Mouse (Mus musculus) heart, embryonic 15.5 days (tissue): ENCODE measurements around the gene Rbfox1. TPM values are rescaled to one million over a fixed set of nuclear protein-coding genes. Genes with fewer than 3 reads are reported as not detected.

Experiments used
- ATAC-seq: fragments of 200-750 bp; cut with Nextera tagmentation; replicated peaks from 2 replicates; pipeline ENCODE4 v1.8.0; 2017; ENCODE audit warnings: low read depth, moderate TSS enrichment; ENCODE audit not compliant: insufficient number of reproducible peaks, insufficient read depth, low FRiP score
- H3K27ac ChIP-seq: fragments of 300-500 bp; sonication (generic); 2 replicates; pipeline ENCODE4 v1.5.1; 2015; ENCODE audit warnings: mild to moderate bottlenecking, inconsistent platforms
- H3K27me3 ChIP-seq: fragments of 300-500 bp; sonication (generic); 2 replicates; pipeline ENCODE4 v1.6.1; 2015; ENCODE audit warnings: inconsistent platforms
- H3K36me3 ChIP-seq: fragments of 300-500 bp; sonication (generic); 2 replicates; pipeline ENCODE4 v1.6.1; 2015; ENCODE audit warnings: mild to moderate bottlenecking, inconsistent platforms
- H3K4me1 ChIP-seq: fragments of 300-500 bp; sonication (generic); replicated peaks from 2 replicates; pipeline ENCODE4 v1.6.1; 2015; ENCODE audit warnings: inconsistent platforms
- H3K4me2 ChIP-seq: fragments of 300-500 bp; sonication (generic); 2 replicates; pipeline ENCODE4 v1.6.1; 2015; ENCODE audit warnings: inconsistent platforms, mild to moderate bottlenecking, moderate library complexity
- H3K4me3 ChIP-seq: fragments of 300-500 bp; sonication (generic); 2 replicates; pipeline ENCODE4 v1.5.1; 2015; ENCODE audit warnings: mild to moderate bottlenecking, inconsistent platforms
- H3K9ac ChIP-seq: fragments of 300-500 bp; sonication (generic); 2 replicates; pipeline ENCODE4 v1.6.1; 2015; ENCODE audit warnings: mild to moderate bottlenecking, inconsistent platforms
- H3K9me3 ChIP-seq: fragments of 300-500 bp; sonication (generic); replicated peaks from 2 replicates; pipeline ENCODE4 v1.6.1; 2016; ENCODE audit warnings: inconsistent platforms
- WGBS: fragments of 180-500 bp; shearing (Covaris S2); methylation state at CpG from one replicate; pipeline ENCODE4 v1.1.7; 2015; ENCODE audit warnings: mixed read lengths; 5-methylcytosine and 5-hydroxymethylcytosine counted together
- polyA plus RNA-seq: library from polyadenylated mRNA; unstranded; fragments of >200 nt; fragmentation: Nextera tagmentation; extraction: Ambion mirVana; gene quantifications from 2 replicates; pipeline ENCODE4 v1.2.1, GENCODE M21; 2015

Gene Rbfox1
- polyA plus RNA-seq, 1 experiment from 2014 or later, result 4.9 TPM

- H3K4me3 ChIP-seq, result no peak overlapping the region
- no peaks in the 10 kb centered on the region for H3K4me1 ChIP-seq
- H3K36me3 ChIP-seq, result no peaks in the 10 kb centered on the region
- H3K4me2 ChIP-seq, result no peak overlapping the region
- H3K9me3 ChIP-seq, result no peaks in the 10 kb centered on the region
- H3K27ac ChIP-seq, result no peak overlapping the region
- H3K9ac ChIP-seq, result no peak overlapping the region
- no peak for ATAC-seq
- H3K27me3 ChIP-seq, result no peaks in the 10 kb centered on the region
- WGBS, result 70% methylated on average over 4 of the region's 4 CpGs
Measured at GRCm38 (mm10) chr16:6149345-6149744, 264.2 kb downstream of the Rbfox1 start.

- ATAC-seq, result no peak
- no peak overlapping the region for H3K4me3 ChIP-seq
- no peaks in the 10 kb centered on the region for H3K36me3 ChIP-seq
- no peak overlapping the region for H3K27ac ChIP-seq
- no peaks in the 10 kb centered on the region for H3K4me1 ChIP-seq
- H3K4me2 ChIP-seq, result no peak overlapping the region
- H3K9me3 ChIP-seq, result no peaks in the 10 kb centered on the region
- H3K27me3 ChIP-seq, result no peaks in the 10 kb centered on the region
- WGBS, result 74% methylated on average over 2 of the region's 2 CpGs
- H3K9ac ChIP-seq, result no peak overlapping the region
Measured at GRCm38 (mm10) chr16:6155556-6155955, 270.4 kb downstream of the Rbfox1 start.

GRCm38 (mm10) chr16:6164476-6164875, 279.3 kb downstream of the Rbfox1 start:
- Histone ChIP-seq H3K4me3 (no peak overlapping the region), H3K9ac (no peak overlapping the region), H3K27me3 (no peaks in the 10 kb centered on the region), H3K27ac (no peak overlapping the region), H3K4me2 (no peak overlapping the region), H3K9me3 (no peaks in the 10 kb centered on the region), H3K4me1 (no peaks in the 10 kb centered on the region), H3K36me3 (no peaks in the 10 kb centered on the region)
- 76% methylated on average over 4 of the region's 4 CpGs for WGBS
- ATAC-seq, result no peak

DNA sequence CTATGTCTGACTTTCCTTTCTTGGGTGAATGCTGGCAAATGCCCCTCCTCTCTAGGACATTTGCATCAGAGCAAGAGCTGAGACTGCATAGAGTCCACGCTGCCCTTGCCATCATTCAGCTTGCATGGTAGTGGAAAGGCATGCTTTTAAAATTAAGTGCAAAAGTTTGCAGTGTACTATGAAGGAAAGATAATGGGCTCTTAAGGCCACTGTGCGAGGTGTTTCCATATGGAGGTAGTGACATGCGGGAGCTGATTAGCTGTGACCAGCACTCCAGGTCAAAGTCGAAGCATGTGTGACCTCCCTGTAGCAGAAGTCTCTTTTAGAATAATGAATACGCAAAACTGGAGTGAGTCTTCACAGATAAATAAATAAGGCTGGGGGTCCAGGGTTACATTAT, 284.2 kb downstream of the Rbfox1 start:
- no peak for ATAC-seq

DNA sequence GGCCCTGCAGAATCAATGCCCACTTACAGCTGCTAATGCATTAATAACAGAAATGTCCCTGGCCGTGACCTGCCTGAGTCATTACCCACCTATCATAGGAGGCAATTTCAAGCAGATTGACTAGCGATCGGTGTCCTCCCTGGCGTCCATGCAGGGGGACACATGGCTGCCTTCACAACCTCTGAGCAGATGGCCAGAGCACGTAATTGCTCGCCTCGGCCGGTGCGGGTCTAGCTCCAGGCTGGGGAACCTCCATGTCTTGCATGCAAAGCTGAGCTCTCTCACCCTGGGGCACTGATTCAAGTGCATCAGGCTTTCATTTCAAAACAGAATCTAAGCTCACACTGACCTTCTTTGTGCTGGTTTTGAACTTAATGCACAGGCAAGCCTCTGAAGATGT, 295.7 kb downstream of the Rbfox1 start:
- no peak for ATAC-seq
- H3K36me3 ChIP-seq, result no peaks in the 10 kb centered on the region
- WGBS, result 88% methylated on average over 9 of the region's 9 CpGs

More for the DNA sequence above, 284.2 kb downstream of the Rbfox1 start:
- Histone ChIP-seq H3K4me2 (no peak overlapping the region), H3K9me3 (no peaks in the 10 kb centered on the region), H3K27ac (no peak overlapping the region), H3K36me3 (no peaks in the 10 kb centered on the region), H3K27me3 (no peaks in the 10 kb centered on the region), H3K4me3 (no peak overlapping the region), H3K9ac (no peak overlapping the region), H3K4me1 (0 out of 2 replicates have a peak, but pooled peaks cover 2% of the 10 kb centered on the region)
- WGBS, result 37% methylated on average over 5 of the region's 5 CpGs

DNA sequence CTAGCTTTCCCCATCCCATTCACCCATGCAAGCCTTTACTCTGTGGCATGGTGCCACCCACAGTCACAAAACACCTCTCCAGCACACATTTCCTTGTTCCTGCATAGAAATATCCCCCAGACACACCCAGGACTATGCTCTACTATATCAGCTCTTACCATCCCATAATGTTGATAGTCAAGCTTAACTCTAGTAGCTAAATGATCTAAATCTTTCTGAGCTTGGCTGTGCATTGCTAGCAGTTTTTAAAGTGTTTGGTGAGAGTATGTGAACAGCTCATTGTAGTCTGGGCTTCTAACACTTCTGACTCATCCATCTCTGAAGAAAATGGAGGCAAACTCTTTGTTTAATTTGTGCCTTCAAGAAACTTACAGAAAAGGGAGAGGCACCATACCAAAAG, 297.2 kb downstream of the Rbfox1 start:
- no peak overlapping the region for H3K4me3 ChIP-seq
- no peaks in the 10 kb centered on the region for H3K27me3 ChIP-seq
- H3K4me1 ChIP-seq, result no peaks in the 10 kb centered on the region
- H3K36me3 ChIP-seq, result no peaks in the 10 kb centered on the region
- H3K4me2 ChIP-seq, result no peak overlapping the region
- H3K27ac ChIP-seq, result no peak overlapping the region
- no peak overlapping the region for H3K9ac ChIP-seq
- no peak for ATAC-seq
- no peaks in the 10 kb centered on the region for H3K9me3 ChIP-seq

More for the DNA sequence above, 295.7 kb downstream of the Rbfox1 start:
- Histone ChIP-seq H3K4me2 (no peak overlapping the region), H3K4me1 (no peaks in the 10 kb centered on the region), H3K27me3 (no peaks in the 10 kb centered on the region), H3K9ac (no peak overlapping the region), H3K27ac (no peak overlapping the region), H3K4me3 (no peak overlapping the region), H3K9me3 (no peaks in the 10 kb centered on the region)

- Histone ChIP-seq H3K4me3 (no peak overlapping the region), H3K9ac (no peak overlapping the region), H3K9me3 (no peaks in the 10 kb centered on the region), H3K36me3 (no peaks in the 10 kb centered on the region), H3K4me1 (no peaks in the 10 kb centered on the region), H3K4me2 (no peak overlapping the region), H3K27ac (no peak overlapping the region), H3K27me3 (no peaks in the 10 kb centered on the region)
- 78% methylated on average over 2 of the region's 2 CpGs for WGBS
- ATAC-seq, result no peak
Measured at GRCm38 (mm10) chr16:6192358-6192757, 307.2 kb downstream of the Rbfox1 start.

DNA sequence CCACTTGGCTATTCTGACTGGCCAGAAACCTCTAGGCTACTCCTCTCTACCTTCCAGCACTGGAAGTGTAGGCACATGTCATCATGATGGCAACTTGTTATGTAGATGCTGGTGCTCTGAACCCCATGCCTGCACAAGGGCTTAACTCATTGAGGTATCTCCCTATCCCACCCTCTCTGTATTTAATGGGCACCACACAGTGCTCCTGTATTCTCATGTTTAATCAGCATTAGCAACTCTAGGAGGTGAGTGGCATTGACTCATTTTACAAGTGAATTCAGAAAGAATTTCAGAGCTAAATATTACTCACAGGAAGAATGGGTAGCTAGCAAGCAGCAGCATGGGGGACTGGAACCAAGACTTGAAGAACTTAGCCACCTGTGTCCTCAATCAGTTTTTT, 321.3 kb downstream of the Rbfox1 start:
- Histone ChIP-seq H3K4me2 (no peak overlapping the region), H3K4me3 (no peak overlapping the region), H3K27me3 (no peaks in the 10 kb centered on the region), H3K9ac (no peak overlapping the region), H3K36me3 (no peaks in the 10 kb centered on the region), H3K9me3 (no peaks in the 10 kb centered on the region), H3K4me1 (no peaks in the 10 kb centered on the region), H3K27ac (no peak overlapping the region)
- ATAC-seq, result no peak

DNA sequence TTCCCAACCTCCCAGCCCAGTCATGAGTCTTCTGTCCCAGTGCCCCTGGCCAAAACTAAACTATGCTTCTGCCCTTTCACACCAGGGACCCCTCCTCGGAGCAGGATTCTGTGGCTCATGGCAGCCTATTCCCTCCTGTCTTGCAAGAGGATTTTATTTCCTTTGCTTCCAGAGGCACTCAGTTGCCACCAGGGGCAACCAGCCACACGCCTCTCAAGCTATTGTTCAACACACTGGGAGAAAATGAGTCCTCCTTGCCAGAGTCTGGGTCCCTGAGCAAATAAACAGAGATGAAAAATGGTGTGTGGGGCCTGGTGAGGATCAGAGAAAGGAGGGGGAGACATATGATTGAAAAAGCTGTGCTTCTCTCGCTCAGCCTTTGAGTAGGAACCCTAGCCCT, 327.8 kb downstream of the Rbfox1 start:
- Histone ChIP-seq H3K27me3 (no peaks in the 10 kb centered on the region), H3K4me1 (no peaks in the 10 kb centered on the region), H3K4me2 (no peak overlapping the region), H3K36me3 (no peaks in the 10 kb centered on the region), H3K27ac (no peak overlapping the region), H3K9ac (no peak overlapping the region), H3K9me3 (no peaks in the 10 kb centered on the region), H3K4me3 (no peak overlapping the region)
- 62% methylated on average over 3 of the region's 3 CpGs for WGBS
- ATAC-seq, result no peak

GRCm38 (mm10) chr16:6227449-6227848, 342.3 kb downstream of the Rbfox1 start:
- Histone ChIP-seq H3K36me3 (no peaks in the 10 kb centered on the region), H3K4me1 (no peaks in the 10 kb centered on the region), H3K4me2 (no peak overlapping the region), H3K27me3 (no peaks in the 10 kb centered on the region), H3K9ac (no peak overlapping the region), H3K27ac (no peak overlapping the region), H3K9me3 (no peaks in the 10 kb centered on the region), H3K4me3 (no peak overlapping the region)
- no peak for ATAC-seq
- WGBS, result 55% methylated on average over 6 of the region's 6 CpGs

DNA sequence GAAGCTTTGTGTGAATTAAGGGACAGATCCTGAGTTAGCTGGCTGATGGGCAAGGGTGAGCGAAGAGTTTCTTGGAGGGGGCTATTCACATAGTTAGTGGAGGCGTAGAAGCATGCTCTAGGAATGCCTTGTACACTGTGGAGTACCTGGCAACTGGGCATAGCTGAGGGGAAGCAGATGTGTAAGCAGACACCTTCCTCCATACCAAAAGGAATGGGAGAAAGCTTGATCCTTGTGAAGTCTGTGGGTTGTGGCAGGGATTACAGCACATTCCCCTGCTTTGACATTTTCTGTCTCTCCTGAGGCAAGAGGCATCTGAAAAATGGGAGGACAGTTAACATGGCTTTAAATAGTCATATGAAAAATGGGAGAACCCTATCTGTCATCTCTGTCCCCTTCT, 347.8 kb downstream of the Rbfox1 start:
- Histone ChIP-seq H3K36me3 (no peaks in the 10 kb centered on the region), H3K9me3 (no peaks in the 10 kb centered on the region), H3K4me1 (no peaks in the 10 kb centered on the region), H3K27me3 (no peaks in the 10 kb centered on the region), H3K9ac (no peak overlapping the region), H3K4me3 (no peak overlapping the region), H3K27ac (no peak overlapping the region), H3K4me2 (no peak overlapping the region)
- ATAC-seq, result no peak
- 68% methylated on average over 2 of the region's 2 CpGs for WGBS

DNA sequence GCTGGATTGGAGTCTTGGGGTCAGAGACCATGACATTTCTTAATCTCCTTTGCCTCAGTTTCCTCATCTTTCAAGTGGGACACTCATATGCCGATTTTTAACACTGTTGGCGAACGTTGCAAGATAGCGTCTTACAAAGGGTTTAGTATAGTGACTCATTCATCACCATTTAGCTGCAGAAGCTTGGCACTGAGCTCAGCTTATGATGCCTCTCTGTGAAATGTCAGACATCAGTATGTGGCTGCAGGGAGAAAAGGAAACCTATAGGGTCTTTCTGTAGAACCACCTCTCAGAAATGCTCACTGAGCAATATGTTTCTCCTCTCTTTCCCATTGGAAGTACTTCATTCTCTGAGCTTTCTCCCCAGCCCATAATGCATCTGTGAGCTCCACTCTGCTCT, 356.2 kb downstream of the Rbfox1 start:
- H3K27me3 ChIP-seq, result no peaks in the 10 kb centered on the region
- 84% methylated on average over 4 of the region's 4 CpGs for WGBS

More for the DNA sequence above, 356.2 kb downstream of the Rbfox1 start:
- H3K9ac ChIP-seq, result no peak overlapping the region
- H3K4me3 ChIP-seq, result no peak overlapping the region
- no peaks in the 10 kb centered on the region for H3K4me1 ChIP-seq
- H3K4me2 ChIP-seq, result no peak overlapping the region
- no peaks in the 10 kb centered on the region for H3K36me3 ChIP-seq
- H3K27ac ChIP-seq, result no peak overlapping the region
- no peak for ATAC-seq
- H3K9me3 ChIP-seq, result no peaks in the 10 kb centered on the region
